Mouse (Mus musculus) mesoderm, embryonic 11.5 days (tissue): ENCODE data around the gene Phlpp1.

Source experiments
- DNase-seq: peaks from one replicate; pipeline ENCODE4 v3.0.0-alpha.2; 2012; ENCODE audit warnings: low read depth, low spot score

Gene Phlpp1

GRCm38 (mm10) chr1:106316641-106317304 lies 145.2 kb downstream of the Phlpp1 start:
- no peak for DNase-seq

GRCm38 (mm10) chr1:106318341-106318740 lies 146.8 kb downstream of the Phlpp1 start:
- no peak for DNase-seq

- DNase-seq, result no peak
Measured at GRCm38 (mm10) chr1:106320583-106320982, 149.0 kb downstream of the Phlpp1 start.

- DNase-seq, result no peak
Measured at GRCm38 (mm10) chr1:106321432-106322126, 150.0 kb downstream of the Phlpp1 start.

GRCm38 (mm10) chr1:106326691-106327090 lies 155.1 kb downstream of the Phlpp1 start:
- DNase-seq, result no peak

GRCm38 (mm10) chr1:106342100-106342499 lies 170.5 kb downstream of the Phlpp1 start:
- DNase-seq, result no peak

GRCm38 (mm10) chr1:106345265-106345664 lies 173.7 kb downstream of the Phlpp1 start:
- no peak for DNase-seq

GRCm38 (mm10) chr1:106346776-106347175 lies 175.2 kb downstream of the Phlpp1 start:
- no peak for DNase-seq

GRCm38 (mm10) chr1:106349116-106349515 lies 177.6 kb downstream of the Phlpp1 start:
- DNase-seq, result no peak

- peak; percentile 18 for DNase-seq
Measured at GRCm38 (mm10) chr1:106351512-106351911, 180.0 kb downstream of the Phlpp1 start.

GRCm38 (mm10) chr1:106352801-106353511 lies 181.4 kb downstream of the Phlpp1 start:
- DNase-seq, result no peak

GRCm38 (mm10) chr1:106353993-106354392 lies 182.4 kb downstream of the Phlpp1 start:
- DNase-seq, result no peak

GRCm38 (mm10) chr1:106359474-106359873 lies 187.9 kb downstream of the Phlpp1 start:
- no peak for DNase-seq

GRCm38 (mm10) chr1:106362841-106363604 lies 191.5 kb downstream of the Phlpp1 start:
- no peak for DNase-seq

GRCm38 (mm10) chr1:106369330-106369729 lies 197.8 kb downstream of the Phlpp1 start:
- no peak for DNase-seq

GRCm38 (mm10) chr1:106372446-106372845 lies 200.9 kb downstream of the Phlpp1 start:
- peak; percentile 14 for DNase-seq

- no peak for DNase-seq
Measured at GRCm38 (mm10) chr1:106373656-106374055, 202.1 kb downstream of the Phlpp1 start.

- DNase-seq, result no peak
Measured at GRCm38 (mm10) chr1:106374274-106374673, 202.7 kb downstream of the Phlpp1 start.

- DNase-seq, result no peak
Measured at GRCm38 (mm10) chr1:106374971-106375370, 203.4 kb downstream of the Phlpp1 start.

GRCm38 (mm10) chr1:106376003-106376402 lies 204.5 kb downstream of the Phlpp1 start:
- no peak for DNase-seq

GRCm38 (mm10) chr1:106380465-106380864 lies 208.9 kb downstream of the Phlpp1 start:
- no peak for DNase-seq

- no peak for DNase-seq
Measured at GRCm38 (mm10) chr1:106386542-106386941, 215.0 kb downstream of the Phlpp1 start.
